Mouse (Mus musculus) thymus, adult 2 months (tissue): ENCODE data around the gene Col17a1. TPM values are rescaled to one million over a fixed set of nuclear protein-coding genes. Genes with fewer than 3 reads are reported as not detected.

Source experiments
- DNase-seq: peaks from one replicate; pipeline ENCODE4 v3.0.0; 2021
- H3K27ac ChIP-seq: fragments of 200-500 bp; 2 replicates; pipeline ENCODE4 v1.5.1; 2012; ENCODE audit warnings: low read length, control low read depth; ENCODE audit not compliant: control insufficient read depth, insufficient read depth
- H3K27me3 ChIP-seq: fragments of 200-500 bp; 2 replicates; pipeline ENCODE4 v1.6.1; 2012; ENCODE audit warnings: mild to moderate bottlenecking, low read length, moderate library complexity, mixed read lengths; ENCODE audit not compliant: control insufficient read depth, insufficient read depth
- H3K36me3 ChIP-seq: fragments of 200-500 bp; 2 replicates; pipeline ENCODE4 v1.6.1; 2012; ENCODE audit warnings: mild to moderate bottlenecking, low read length, moderate library complexity; ENCODE audit not compliant: control insufficient read depth, insufficient read depth
- H3K4me1 ChIP-seq: fragments of 200-500 bp; replicated peaks from 2 replicates; pipeline ENCODE4 v1.6.1; 2012; ENCODE audit warnings: low read length; ENCODE audit not compliant: control insufficient read depth, insufficient read depth
- H3K4me3 ChIP-seq: fragments of 200-500 bp; 2 replicates; pipeline ENCODE4 v1.5.1; 2012; ENCODE audit warnings: mild to moderate bottlenecking, low read length, control low read depth, moderate library complexity; ENCODE audit not compliant: control insufficient read depth, insufficient read depth
- CTCF ChIP-seq: fragments of 200-500 bp; IDR thresholded peaks from 2 replicates; pipeline ENCODE4 v1.5.1; 2012; ENCODE audit warnings: mild to moderate bottlenecking, control low read depth, low read length, moderate library complexity, borderline replicate concordance; ENCODE audit not compliant: control insufficient read depth, poor library complexity, insufficient read depth; ENCODE audit errors: extremely low read depth
- POLR2A ChIP-seq: fragments of 200-500 bp; IDR thresholded peaks from 2 replicates; pipeline ENCODE4 v1.6.1; 2012; ENCODE audit warnings: mild to moderate bottlenecking, low read length, control low read depth, moderate library complexity; ENCODE audit not compliant: control insufficient read depth, poor library complexity, insufficient read depth; ENCODE audit errors: extremely low read depth
- WGBS: fragments of 180-500 bp; shearing (Covaris S2); methylation state at CpG from one replicate; pipeline ENCODE4 v1.1.7; 2018; 5-methylcytosine and 5-hydroxymethylcytosine counted together
- polyA plus RNA-seq: library from polyadenylated mRNA; depleted of rRNA; stranded (reverse); fragments of >200 nt; gene quantifications from 2 replicates; pipeline ENCODE4 v1.2.3, GENCODE M21; 2012

Col17a1 gene
- polyA plus RNA-seq, 1 experiment, result 3.7 TPM

- no peak for DNase-seq
- Histone ChIP-seq H3K4me3 (no peak overlapping the region), H3K27me3 (no peaks in the 10 kb centered on the region), H3K27ac (no peak overlapping the region), H3K36me3 (no peaks in the 10 kb centered on the region), H3K4me1 (no peaks in the 10 kb centered on the region)
- WGBS, result 82% methylated on average over 11 of the region's 11 CpGs
- TF ChIP-seq CTCF, result no peak
Observed at GRCm38 (mm10) chr19:47654896-47655295, 37.0 kb downstream of the Col17a1 start.

DNA sequence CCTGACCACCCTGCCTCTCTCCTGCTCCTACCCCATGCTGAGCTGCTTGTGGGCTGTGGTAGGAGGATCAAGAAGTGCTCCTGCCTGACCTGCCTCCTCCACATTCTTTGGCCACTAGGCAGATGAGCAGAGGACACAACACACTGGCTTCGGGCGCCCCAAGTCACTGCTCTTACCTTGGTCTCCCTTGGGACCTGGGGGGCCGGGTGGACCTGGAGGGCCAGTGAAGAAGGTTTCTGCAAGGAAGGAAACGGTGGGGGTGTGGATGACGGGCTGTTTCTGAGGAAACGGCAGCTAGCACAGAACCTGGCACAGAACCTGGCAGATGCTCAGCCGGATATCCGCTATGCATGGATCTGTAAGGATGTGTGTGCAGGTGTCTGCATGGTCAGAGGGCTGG is 38.7 kb downstream of the Col17a1 start:
- no peaks in the 10 kb centered on the region for H3K4me1 ChIP-seq
- TF ChIP-seq CTCF (no peak), POLR2A (no peak)
- no peak for DNase-seq
- no peak overlapping the region for H3K27ac ChIP-seq
- H3K27me3 ChIP-seq, result no peaks in the 10 kb centered on the region
- no peaks in the 10 kb centered on the region for H3K36me3 ChIP-seq
- WGBS, result 93% methylated on average over 8 of the region's 8 CpGs
- H3K4me3 ChIP-seq, result no peak overlapping the region

DNA sequence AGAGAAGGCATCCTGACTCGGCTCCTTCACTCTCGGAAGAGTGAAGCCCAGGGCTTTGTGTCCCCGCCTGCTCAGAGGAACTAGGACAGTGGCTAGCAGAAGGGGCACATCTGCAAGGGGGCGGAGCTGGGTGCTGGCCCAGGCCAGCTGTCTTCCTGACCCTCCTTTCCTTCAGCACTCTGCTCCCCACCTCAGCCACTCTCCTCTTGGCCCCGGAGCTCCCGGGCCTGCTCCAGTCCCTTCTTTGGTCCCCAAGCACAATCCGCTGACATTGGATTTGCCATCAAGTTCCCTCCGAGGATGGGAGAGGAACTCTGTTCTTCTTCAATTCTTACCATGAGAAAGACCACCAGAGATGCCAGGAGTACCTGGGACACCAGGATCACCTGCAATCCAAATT is 39.6 kb downstream of the Col17a1 start:
- Histone ChIP-seq H3K4me3 (no peak overlapping the region), H3K4me1 (no peaks in the 10 kb centered on the region), H3K27me3 (no peaks in the 10 kb centered on the region), H3K36me3 (no peaks in the 10 kb centered on the region), H3K27ac (no peak overlapping the region)
- WGBS, result 87% methylated on average over 8 of the region's 8 CpGs
- no peak for TF ChIP-seq POLR2A
- no peak for TF ChIP-seq CTCF
- DNase-seq, result no peak

DNA sequence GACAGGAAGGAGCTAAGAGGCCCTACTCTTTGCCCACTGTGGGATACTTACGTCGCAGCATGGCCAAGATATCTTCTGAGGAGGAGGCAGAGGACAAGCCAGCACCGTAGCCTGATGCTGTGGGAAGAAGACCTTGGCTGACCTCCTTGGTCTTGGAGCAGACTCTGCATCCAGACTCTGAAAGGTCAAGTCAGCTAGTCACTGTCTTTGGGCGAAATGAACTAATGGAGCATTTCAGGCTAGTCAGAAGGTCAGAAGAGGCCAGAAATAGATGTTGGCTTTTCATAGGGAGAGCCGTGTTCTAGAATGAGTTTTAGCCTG is 40.8 kb downstream of the Col17a1 start:
- H3K27ac ChIP-seq, result no peak overlapping the region
- H3K4me1 ChIP-seq, result no peaks in the 10 kb centered on the region
- no peak for DNase-seq
- no peaks in the 10 kb centered on the region for H3K36me3 ChIP-seq
- 86% methylated on average over 5 of the region's 5 CpGs for WGBS
- no peak overlapping the region for H3K4me3 ChIP-seq
- no peaks in the 10 kb centered on the region for H3K27me3 ChIP-seq
- TF ChIP-seq POLR2A (no peak), CTCF (no peak)

- no peaks in the 10 kb centered on the region for H3K4me1 ChIP-seq
- no peak overlapping the region for H3K4me3 ChIP-seq
- no peak overlapping the region for H3K27ac ChIP-seq
- no peak for DNase-seq
- H3K27me3 ChIP-seq, result no peaks in the 10 kb centered on the region
- H3K36me3 ChIP-seq, result no peaks in the 10 kb centered on the region
- TF ChIP-seq CTCF (no peak), POLR2A (no peak)
- 72% methylated on average over 16 of the region's 16 CpGs for WGBS
Observed at GRCm38 (mm10) chr19:47650366-47651159, 41.3 kb downstream of the Col17a1 start.

DNA sequence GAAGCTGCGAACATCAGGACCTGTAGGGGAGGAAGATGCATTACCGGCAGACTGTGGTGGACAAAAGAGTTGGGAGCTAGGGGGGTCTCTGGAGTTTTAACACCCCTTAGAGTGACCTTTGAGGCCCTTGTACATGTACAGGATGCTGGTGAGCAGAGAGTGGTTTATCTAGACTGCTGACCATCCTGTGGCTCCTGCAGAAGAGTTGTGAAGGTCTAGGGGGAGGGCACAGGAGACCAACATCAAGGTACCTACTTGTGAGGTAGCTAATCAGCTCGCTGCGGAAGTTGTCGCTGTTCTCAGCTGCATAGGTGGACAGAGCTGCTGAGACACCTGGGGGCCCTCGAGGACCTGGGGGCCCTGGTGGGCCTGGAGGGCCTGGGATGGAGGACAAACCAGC is 42.8 kb downstream of the Col17a1 start:
- no peak for DNase-seq
- H3K4me3 ChIP-seq, result no peak overlapping the region
- no peaks in the 10 kb centered on the region for H3K4me1 ChIP-seq
- WGBS, result 97% methylated on average over 6 of the region's 6 CpGs
- H3K36me3 ChIP-seq, result no peaks in the 10 kb centered on the region
- no peaks in the 10 kb centered on the region for H3K27me3 ChIP-seq
- TF ChIP-seq CTCF (no peak), POLR2A (no peak)
- no peak overlapping the region for H3K27ac ChIP-seq

DNA sequence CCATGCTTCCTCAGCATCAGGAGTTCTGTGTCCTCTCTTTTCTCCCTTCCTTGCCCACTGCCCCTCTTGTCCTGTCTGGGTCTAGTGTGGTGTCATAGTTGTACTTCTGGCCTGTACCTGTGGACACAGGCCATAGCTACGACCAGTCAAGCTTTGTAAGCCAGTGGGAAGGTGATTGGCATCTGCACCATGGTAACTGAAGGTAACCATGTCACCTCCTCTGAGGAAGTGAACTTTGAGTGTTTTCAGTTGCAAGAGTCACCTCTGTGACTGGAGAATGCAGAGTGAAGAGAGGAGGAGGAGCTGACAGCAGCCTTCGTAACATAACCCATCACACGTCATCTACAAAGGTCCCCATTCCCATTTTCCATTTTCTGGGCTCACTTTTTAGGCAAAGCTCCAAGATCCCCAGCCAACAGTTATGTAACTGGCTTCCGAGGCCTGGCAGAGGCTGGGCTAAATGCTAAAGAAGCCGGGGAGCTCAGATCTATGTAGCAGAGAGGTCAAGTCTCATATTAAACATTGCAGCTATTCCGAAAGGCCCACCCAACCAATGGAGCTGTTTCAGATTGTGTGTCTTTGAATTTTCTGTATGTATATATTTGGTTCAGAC is 45.3 kb downstream of the Col17a1 start:
- Histone ChIP-seq H3K4me3 (no peak overlapping the region), H3K36me3 (peaks cover 8% of the 10 kb centered on the region), H3K4me1 (no peaks in the 10 kb centered on the region), H3K27ac (no peak overlapping the region), H3K27me3 (no peaks in the 10 kb centered on the region)
- DNase-seq, result no peak
- TF ChIP-seq POLR2A, result no peak
- no peak for TF ChIP-seq CTCF
- 96% methylated on average over 6 of the region's 6 CpGs for WGBS
